Mouse (Mus musculus) frontal cortex, postnatal 14 days (tissue): ENCODE results near the gene Morc2b.
"Not testable (repeated sequence)": the region's sequence is repeated elsewhere in the genome, so short reads cannot be mapped to it uniquely, and the experiment has no call there.

Experiments
- DNase-seq, 2 experiments: peaks; one replicate each; pipeline ENCODE4 v3.0.0; 2022; ENCODE audit warnings: low spot score in 2 of 2

Gene Morc2b

DNA sequence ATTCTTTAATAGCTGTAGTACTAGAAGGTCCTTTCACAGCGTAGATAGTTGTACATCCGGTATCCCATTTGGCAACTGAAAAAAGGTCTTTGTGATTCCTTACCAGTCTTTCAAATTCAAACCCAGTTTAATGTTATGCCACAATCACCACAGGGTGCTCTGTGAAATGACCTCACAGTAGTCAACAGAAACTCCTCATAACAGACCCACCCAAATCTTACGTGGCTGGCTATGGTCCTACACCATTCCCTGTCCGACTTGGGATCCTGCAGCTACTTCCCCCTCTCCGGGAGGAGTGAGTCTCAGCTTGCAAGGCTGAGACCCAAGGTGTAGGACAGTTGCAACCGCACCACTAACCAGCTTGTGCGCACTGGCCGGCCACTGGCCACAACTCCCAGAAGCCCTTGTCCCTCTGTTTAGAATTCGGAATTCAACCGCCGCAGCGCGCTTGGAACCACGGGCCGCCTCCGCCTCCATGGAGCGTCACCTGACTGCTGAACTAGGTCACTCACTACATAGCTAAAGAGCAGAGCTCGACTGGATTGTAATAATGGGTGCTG, at the start of gene Morc2b:
Morc2b (minus strand) TSS at position 423 of the 560 bp plus-strand sequence.
- no peak for DNase-seq

- DNase-seq: not testable (repeated sequence)
Observed at GRCm38 (mm10) chr17:33168147-33168546, 28.7 kb upstream of the Morc2b start, which contains the start of gene Olfr55. Gene Olfr55, plus strand, starts transcription at chr17:33168447.

DNA sequence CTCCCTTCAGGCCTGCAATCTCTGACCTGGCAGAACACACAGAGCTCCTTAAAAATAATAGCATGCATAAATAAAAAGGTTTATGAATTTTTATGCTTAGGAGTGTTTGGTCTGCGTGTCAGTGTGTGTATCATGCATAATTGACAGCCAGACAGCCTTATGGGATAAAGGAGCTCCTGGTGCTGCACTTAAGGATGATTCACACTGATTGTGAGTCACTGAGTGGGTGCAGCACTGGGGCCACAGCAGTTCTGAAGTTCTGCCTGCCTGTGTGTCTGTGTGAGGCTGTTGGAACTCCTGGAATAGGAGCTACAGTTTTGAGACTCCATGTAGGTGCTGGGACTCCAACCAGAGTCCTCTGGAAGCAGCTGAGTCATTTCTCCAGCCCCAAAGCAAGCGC, 13.2 kb downstream of the Morc2b start:
- no peak for DNase-seq

GRCm38 (mm10) chr17:33124546-33124945, 14.9 kb downstream of the Morc2b start:
- no peak for DNase-seq

DNA sequence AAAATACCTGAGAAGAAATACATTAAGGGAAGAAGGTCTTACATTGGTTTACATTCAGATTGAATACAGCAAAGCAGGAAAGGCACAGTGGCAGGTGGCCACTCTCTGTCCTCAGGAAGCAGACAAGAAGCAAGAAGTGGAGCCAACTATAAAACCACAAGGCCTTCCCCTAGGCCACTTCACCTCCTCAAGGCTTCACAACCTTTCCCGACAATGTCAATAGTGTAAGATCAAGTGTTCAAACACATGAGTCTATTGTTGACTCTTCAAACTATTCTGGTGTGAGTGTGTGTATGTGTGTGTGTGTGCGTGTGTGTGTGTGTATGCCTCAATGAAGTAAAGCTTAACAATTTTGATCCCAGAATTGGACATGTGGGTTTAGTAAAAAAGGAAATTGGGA, 42.1 kb downstream of the Morc2b start:
- no peak for DNase-seq

GRCm38 (mm10) chr17:33092391-33093193, 46.9 kb downstream of the Morc2b start:
- peak; percentile 70 to 75 for DNase-seq

DNA sequence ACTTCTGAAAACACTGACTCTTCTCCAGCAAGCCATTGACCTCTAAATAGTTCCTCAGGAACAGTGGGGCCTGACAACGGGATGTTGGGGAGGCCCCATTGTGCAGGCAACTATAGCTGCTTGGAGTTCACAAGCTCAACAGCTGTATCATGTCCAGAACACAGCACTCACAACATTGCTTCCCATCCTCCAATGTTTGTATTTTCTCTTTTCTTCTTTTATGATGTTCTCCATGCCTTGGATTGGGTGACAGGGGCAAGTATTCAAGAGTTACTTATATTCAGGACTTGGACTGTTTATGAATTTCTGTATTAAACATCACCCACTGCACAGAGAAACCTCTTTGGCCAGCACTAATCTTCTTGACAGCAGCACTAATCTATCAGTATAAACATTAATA, 47.9 kb downstream of the Morc2b start:
- DNase-seq: no peak

- peak; percentile 88 to 90 for DNase-seq
Observed at GRCm38 (mm10) chr17:33089220-33089949, 50.1 kb downstream of the Morc2b start, which contains the start of gene Zfp563. Gene Zfp563, plus strand, starts transcription at chr17:33089310.

DNA sequence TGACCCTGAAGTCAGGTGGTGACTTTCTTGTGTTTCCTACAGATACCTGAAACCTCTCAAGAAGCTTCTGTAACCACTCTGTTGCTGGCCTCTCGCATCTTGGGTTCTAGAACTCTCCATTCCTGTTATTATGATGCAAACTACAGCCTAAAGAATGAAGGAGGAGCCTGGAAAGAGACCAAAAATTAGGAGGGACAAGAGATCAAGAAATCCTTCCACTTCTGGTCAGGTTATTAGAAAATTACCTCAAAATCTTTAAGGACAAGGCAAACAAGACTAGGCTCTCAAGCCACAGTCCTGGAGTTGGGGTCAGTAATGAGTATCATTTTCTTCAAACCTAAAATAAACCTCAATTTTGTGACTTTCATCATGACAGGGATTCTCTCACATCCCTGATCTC, 71.5 kb downstream of the Morc2b start, which contains the start of gene 4921501E09Rik:
4921501E09Rik (minus strand) TSS at position 101 of the 400 bp plus-strand sequence.
- DNase-seq: no peak
